Mouse (Mus musculus): ENCODE measurements at regions not wholly inside any gene's neighbourhood (a gene's known extent, or its start where the extent isn't known, plus 50 kb on each side); places are given as distances from the start of the nearest gene placed in this dataset.
A peak's percentile ranks its signal among the peaks of the same experiment; 100 is the strongest.

GRCm38 (mm10) chr1:81718233-81718632, 514.7 kb upstream of the Gm9747 start:
- H3K4me3 ChIP-seq (ENCODE audit: low read depth, low read length), result no peak overlapping the region
- no peaks in the 10 kb centered on the region for H3K36me3 ChIP-seq (replicated peaks; ENCODE audit: control insufficient read depth, insufficient read depth, low read length)
- DNase-seq (ENCODE audit: low spot score) (no peak), ATAC-seq (ENCODE audit: insufficient read depth, low read depth) (no peak)
- no peak overlapping the region for H3K4me2 ChIP-seq (ENCODE audit: low read depth, low read length)
- no peaks in the 10 kb centered on the region for H3K9me3 ChIP-seq (replicated peaks; ENCODE audit: control insufficient read depth, low read length)
- H3K9ac ChIP-seq (replicated peaks; ENCODE audit: low read depth, low read length), result no peak overlapping the region
- no peaks in the 10 kb centered on the region for H3K4me1 ChIP-seq (ENCODE audit: control insufficient read depth, insufficient read depth)
- TF ChIP-seq CTCF (IDR thresholded peaks at IDR 0.05; ENCODE audit: low read depth) (no peak), EP300 (IDR thresholded peaks at IDR 0.05; ENCODE audit: low read depth) (no peak)
- no peak overlapping the region for H3K27ac ChIP-seq (ENCODE audit: low read depth)
- no peaks in the 10 kb centered on the region for H3K27me3 ChIP-seq (ENCODE audit: control insufficient read depth, insufficient read depth, low read length)

- Histone ChIP-seq H3K36me3 (replicated peaks; ENCODE audit: control insufficient read depth, insufficient read depth, low read length) (no peaks in the 10 kb centered on the region), H3K27me3 (ENCODE audit: control insufficient read depth, insufficient read depth, low read length) (no peaks in the 10 kb centered on the region), H3K4me1 (ENCODE audit: control insufficient read depth, insufficient read depth) (0 out of 2 replicates have a peak, but pooled peaks cover 5% of the 10 kb centered on the region), H3K9me3 (replicated peaks; ENCODE audit: control insufficient read depth, low read length) (no peaks in the 10 kb centered on the region), H3K4me2 (ENCODE audit: low read depth, low read length) (no peak overlapping the region), H3K27ac (ENCODE audit: low read depth) (peak overlapping the region; percentile 11), H3K4me3 (ENCODE audit: low read depth, low read length) (no peak overlapping the region), H3K9ac (replicated peaks; ENCODE audit: low read depth, low read length) (no peak overlapping the region)
- 18% methylated on average over 2 of the region's 2 CpGs for WGBS
- ATAC-seq (ENCODE audit: insufficient read depth, low read depth), result peak; percentile 96
- peak; percentile 89 for DNase-seq (ENCODE audit: low spot score)
- TF ChIP-seq CTCF (IDR thresholded peaks at IDR 0.05; ENCODE audit: low read depth) (no peak), EP300 (IDR thresholded peaks at IDR 0.05; ENCODE audit: low read depth) (peak; percentile 80)
These were observed 508.1 kb upstream of the Gm9747 start for GRCm38 (mm10) chr1:81724859-81725258.

GRCm38 (mm10) chr1:81726268-81727132, 506.4 kb upstream of the Gm9747 start:
- DNase-seq (ENCODE audit: low spot score) (no peak), ATAC-seq (ENCODE audit: insufficient read depth, low read depth) (no peak)
- WGBS, result 93% methylated on average over 2 of the region's 2 CpGs
- Histone ChIP-seq H3K27me3 (ENCODE audit: control insufficient read depth, insufficient read depth, low read length) (no peaks in the 10 kb centered on the region), H3K9me3 (replicated peaks; ENCODE audit: control insufficient read depth, low read length) (no peaks in the 10 kb centered on the region), H3K4me1 (ENCODE audit: control insufficient read depth, insufficient read depth) (0 out of 2 replicates have a peak, but pooled peaks cover 5% of the 10 kb centered on the region), H3K27ac (ENCODE audit: low read depth) (no peak overlapping the region), H3K4me3 (ENCODE audit: low read depth, low read length) (no peak overlapping the region), H3K4me2 (ENCODE audit: low read depth, low read length) (no peak overlapping the region), H3K9ac (replicated peaks; ENCODE audit: low read depth, low read length) (no peak overlapping the region), H3K36me3 (replicated peaks; ENCODE audit: control insufficient read depth, insufficient read depth, low read length) (no peaks in the 10 kb centered on the region)
- no peak for TF ChIP-seq EP300 (IDR thresholded peaks at IDR 0.05; ENCODE audit: low read depth)
- no peak for TF ChIP-seq CTCF (IDR thresholded peaks at IDR 0.05; ENCODE audit: low read depth)

- Histone ChIP-seq H3K27ac (ENCODE audit: low read depth) (no peak overlapping the region), H3K4me1 (ENCODE audit: control insufficient read depth, insufficient read depth) (peaks cover 9% of the 10 kb centered on the region; the same call in 1 of the 2 replicates), H3K36me3 (replicated peaks; ENCODE audit: control insufficient read depth, insufficient read depth, low read length) (no peaks in the 10 kb centered on the region), H3K9me3 (replicated peaks; ENCODE audit: control insufficient read depth, low read length) (no peaks in the 10 kb centered on the region), H3K4me2 (ENCODE audit: low read depth, low read length) (no peak overlapping the region), H3K9ac (replicated peaks; ENCODE audit: low read depth, low read length) (no peak overlapping the region), H3K27me3 (ENCODE audit: control insufficient read depth, insufficient read depth, low read length) (no peaks in the 10 kb centered on the region), H3K4me3 (ENCODE audit: low read depth, low read length) (no peak overlapping the region)
- WGBS, result 78% methylated on average over 6 of the region's 6 CpGs
- no peak for TF ChIP-seq EP300 (IDR thresholded peaks at IDR 0.05; ENCODE audit: low read depth)
- no peak for TF ChIP-seq CTCF (IDR thresholded peaks at IDR 0.05; ENCODE audit: low read depth)
- no peak for ATAC-seq (ENCODE audit: insufficient read depth, low read depth)
- DNase-seq (ENCODE audit: low spot score), result no peak
These were observed 495.6 kb upstream of the Gm9747 start for GRCm38 (mm10) chr1:81737111-81737833.

DNA sequence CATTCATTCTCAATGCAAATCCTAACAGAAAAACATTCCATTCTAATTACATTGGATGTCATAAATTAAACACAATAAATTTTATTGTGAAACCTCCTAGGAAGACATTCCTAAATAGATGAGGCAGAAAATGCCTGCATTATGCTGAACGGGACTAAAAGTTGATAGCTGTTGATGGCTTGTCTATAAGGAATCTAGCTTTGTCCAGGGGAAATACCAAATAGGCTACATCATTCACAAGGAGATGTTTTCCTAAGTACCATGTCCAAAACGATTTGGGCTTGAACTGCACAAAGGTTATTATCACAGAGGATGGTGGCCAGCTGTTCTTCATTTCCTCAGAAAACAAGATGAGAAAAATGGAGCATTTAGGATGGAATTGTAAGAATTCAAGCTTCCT, 494.5 kb upstream of the Gm9747 start:
- 24% methylated on average over 2 of the region's 2 CpGs for WGBS
- ATAC-seq (ENCODE audit: insufficient read depth, low read depth), result no peak

More for the DNA sequence above, 494.5 kb upstream of the Gm9747 start:
- no peak overlapping the region for H3K4me2 ChIP-seq (ENCODE audit: low read depth, low read length)
- H3K4me1 ChIP-seq (ENCODE audit: control insufficient read depth, insufficient read depth), result peaks cover 9% of the 10 kb centered on the region; the same call in 1 of the 2 replicates
- DNase-seq (ENCODE audit: low spot score), result no peak
- H3K27ac ChIP-seq (ENCODE audit: low read depth), result no peak overlapping the region
- TF ChIP-seq CTCF (IDR thresholded peaks at IDR 0.05; ENCODE audit: low read depth), result no peak
- no peak for TF ChIP-seq EP300 (IDR thresholded peaks at IDR 0.05; ENCODE audit: low read depth)
- H3K36me3 ChIP-seq (replicated peaks; ENCODE audit: control insufficient read depth, insufficient read depth, low read length), result no peaks in the 10 kb centered on the region
- no peak overlapping the region for H3K9ac ChIP-seq (replicated peaks; ENCODE audit: low read depth, low read length)
- no peak overlapping the region for H3K4me3 ChIP-seq (ENCODE audit: low read depth, low read length)
- no peaks in the 10 kb centered on the region for H3K27me3 ChIP-seq (ENCODE audit: control insufficient read depth, insufficient read depth, low read length)
- H3K9me3 ChIP-seq (replicated peaks; ENCODE audit: control insufficient read depth, low read length), result no peaks in the 10 kb centered on the region
